Mouse (Mus musculus): ENCODE results near the gene Ufc1. TPM values are rescaled to one million over a fixed set of nuclear protein-coding genes. Genes with fewer than 3 reads are reported as not detected.
A peak's percentile ranks its signal among the peaks of the same experiment; 100 is the strongest.

Gene Ufc1
- polyA plus RNA-seq, 1 experiment from 2014 or later, result 84.1 TPM

GRCm38 (mm10) chr1:171269848-171270572 lies 24.8 kb downstream of the Ufc1 start, which contains the start of gene B4galt3:
TSS of gene B4galt3 (plus strand) at chr1:171270328.
- peak; percentile 95 for ATAC-seq (ENCODE audit: insufficient number of reproducible peaks, low FRiP score)
- Histone ChIP-seq H3K4me1 (replicated peaks) (peaks cover 12% of the 10 kb centered on the region), H3K36me3 (peaks cover 33% of the 10 kb centered on the region), H3K9ac (peak within 1 kb of the TSS; percentile 88), H3K4me3 (peak within 1 kb of the TSS; percentile 85), H3K4me2 (peak within 1 kb of the TSS; percentile 95), H3K9me3 (replicated peaks) (no peaks in the 10 kb centered on the region), H3K27me3 (replicated peaks) (no peaks in the 10 kb centered on the region), H3K27ac (ENCODE audit: poor library complexity, severe bottlenecking) (peak within 1 kb of the TSS; percentile 43)
- 3% methylated on average over 36 of the region's 36 CpGs for WGBS

GRCm38 (mm10) chr1:171268341-171268740 lies 26.5 kb downstream of the Ufc1 start:
- Histone ChIP-seq H3K9me3 (replicated peaks) (no peaks in the 10 kb centered on the region), H3K4me1 (replicated peaks) (peaks cover 18% of the 10 kb centered on the region), H3K27me3 (replicated peaks) (no peaks in the 10 kb centered on the region), H3K36me3 (peaks cover 16% of the 10 kb centered on the region), H3K27ac (ENCODE audit: poor library complexity, severe bottlenecking) (no peak overlapping the region), H3K4me3 (no peak overlapping the region), H3K9ac (no peak overlapping the region), H3K4me2 (no peak overlapping the region)
- 51% methylated on average over 1 of the region's 1 CpGs for WGBS
- ATAC-seq (ENCODE audit: insufficient number of reproducible peaks, low FRiP score), result no peak

- Histone ChIP-seq H3K9ac (no peak overlapping the region; the same call in 1 of the 2 replicates), H3K9me3 (replicated peaks) (no peaks in the 10 kb centered on the region), H3K27ac (ENCODE audit: poor library complexity, severe bottlenecking) (peak overlapping the region; percentile 59), H3K36me3 (no peaks in the 10 kb centered on the region), H3K27me3 (replicated peaks) (no peaks in the 10 kb centered on the region), H3K4me1 (replicated peaks) (peaks cover 23% of the 10 kb centered on the region), H3K4me2 (0 out of 2 replicates have a peak overlapping the region, but pooled peaks have one; percentile 13), H3K4me3 (no peak overlapping the region)
- 50% methylated on average over 4 of the region's 4 CpGs for WGBS
- ATAC-seq (ENCODE audit: insufficient number of reproducible peaks, low FRiP score), result no peak
Measured at GRCm38 (mm10) chr1:171265971-171266744, 28.7 kb downstream of the Ufc1 start.

GRCm38 (mm10) chr1:171263666-171264461 lies 31.0 kb downstream of the Ufc1 start:
- no peaks in the 10 kb centered on the region for H3K27me3 ChIP-seq (replicated peaks)
- peak overlapping the region; percentile 87 for H3K27ac ChIP-seq (ENCODE audit: poor library complexity, severe bottlenecking)
- H3K36me3 ChIP-seq, result no peaks in the 10 kb centered on the region
- H3K9ac ChIP-seq, result no peak overlapping the region
- H3K4me2 ChIP-seq, result no peak overlapping the region
- no peak for ATAC-seq (ENCODE audit: insufficient number of reproducible peaks, low FRiP score)
- 74% methylated on average over 3 of the region's 3 CpGs for WGBS
- peaks cover 19% of the 10 kb centered on the region for H3K4me1 ChIP-seq (replicated peaks)
- no peaks in the 10 kb centered on the region for H3K9me3 ChIP-seq (replicated peaks)
- H3K4me3 ChIP-seq, result no peak overlapping the region

GRCm38 (mm10) chr1:171263185-171263611 lies 31.6 kb downstream of the Ufc1 start:
- Histone ChIP-seq H3K4me2 (peak overlapping the region; percentile 66), H3K9me3 (replicated peaks) (no peaks in the 10 kb centered on the region), H3K27me3 (replicated peaks) (0 out of 2 replicates have a peak, but pooled peaks cover 3% of the 10 kb centered on the region), H3K4me1 (replicated peaks) (peaks cover 19% of the 10 kb centered on the region), H3K36me3 (peaks cover 3% of the 10 kb centered on the region; the same call in 1 of the 2 replicates), H3K4me3 (peak overlapping the region; percentile 30), H3K9ac (0 out of 2 replicates have a peak overlapping the region, but pooled peaks have one; percentile 36), H3K27ac (ENCODE audit: poor library complexity, severe bottlenecking) (peak overlapping the region; percentile 87)
- WGBS, result 0% methylated on average over 2 of the region's 2 CpGs
- peak; percentile 74 for ATAC-seq (ENCODE audit: insufficient number of reproducible peaks, low FRiP score)

- Histone ChIP-seq H3K36me3 (peaks cover 3% of the 10 kb centered on the region; the same call in 1 of the 2 replicates), H3K9me3 (replicated peaks) (no peaks in the 10 kb centered on the region), H3K4me3 (peak overlapping the region; percentile 30), H3K4me2 (peak overlapping the region; percentile 66), H3K4me1 (replicated peaks) (peaks cover 19% of the 10 kb centered on the region), H3K9ac (0 out of 2 replicates have a peak overlapping the region, but pooled peaks have one; percentile 29), H3K27me3 (replicated peaks) (0 out of 2 replicates have a peak, but pooled peaks cover 3% of the 10 kb centered on the region), H3K27ac (ENCODE audit: poor library complexity, severe bottlenecking) (peak overlapping the region; percentile 87)
- ATAC-seq (ENCODE audit: insufficient number of reproducible peaks, low FRiP score), result peak; percentile 72
- WGBS, result 2% methylated on average over 8 of the region's 8 CpGs
Measured at GRCm38 (mm10) chr1:171262594-171263130, 32.2 kb downstream of the Ufc1 start.

- WGBS, result 63% methylated on average over 3 of the region's 3 CpGs
- 0 out of 2 replicates have a peak, but pooled peaks cover 6% of the 10 kb centered on the region for H3K27me3 ChIP-seq (replicated peaks)
- H3K4me1 ChIP-seq (replicated peaks), result peaks cover 19% of the 10 kb centered on the region
- H3K4me2 ChIP-seq, result no peak overlapping the region
- no peak for ATAC-seq (ENCODE audit: insufficient number of reproducible peaks, low FRiP score)
- no peak overlapping the region for H3K4me3 ChIP-seq
- H3K36me3 ChIP-seq, result peaks cover 3% of the 10 kb centered on the region; the same call in 1 of the 2 replicates
- H3K9me3 ChIP-seq (replicated peaks), result no peaks in the 10 kb centered on the region
- H3K9ac ChIP-seq, result no peak overlapping the region
- no peak overlapping the region for H3K27ac ChIP-seq (ENCODE audit: poor library complexity, severe bottlenecking)
Measured at GRCm38 (mm10) chr1:171260316-171260715, 34.5 kb downstream of the Ufc1 start.

GRCm38 (mm10) chr1:171258921-171259320 lies 35.9 kb downstream of the Ufc1 start:
- Histone ChIP-seq H3K9me3 (replicated peaks) (no peaks in the 10 kb centered on the region), H3K27ac (ENCODE audit: poor library complexity, severe bottlenecking) (no peak overlapping the region), H3K4me3 (no peak overlapping the region), H3K36me3 (peaks cover 3% of the 10 kb centered on the region; the same call in 1 of the 2 replicates), H3K27me3 (replicated peaks) (0 out of 2 replicates have a peak, but pooled peaks cover 6% of the 10 kb centered on the region), H3K9ac (0 out of 2 replicates have a peak overlapping the region, but pooled peaks have one; percentile 1), H3K4me1 (replicated peaks) (peaks cover 19% of the 10 kb centered on the region), H3K4me2 (peak overlapping the region; percentile 11; the same call in 1 of the 2 replicates)
- no peak for ATAC-seq (ENCODE audit: insufficient number of reproducible peaks, low FRiP score)
- 59% methylated on average over 17 of the region's 17 CpGs for WGBS

- ATAC-seq (ENCODE audit: insufficient number of reproducible peaks, low FRiP score), result no peak
- Histone ChIP-seq H3K9ac (no peak overlapping the region), H3K4me3 (no peak overlapping the region), H3K9me3 (replicated peaks) (no peaks in the 10 kb centered on the region), H3K4me1 (replicated peaks) (peaks cover 11% of the 10 kb centered on the region), H3K4me2 (no peak overlapping the region), H3K36me3 (peaks cover 3% of the 10 kb centered on the region; the same call in 1 of the 2 replicates), H3K27me3 (replicated peaks) (0 out of 2 replicates have a peak, but pooled peaks cover 8% of the 10 kb centered on the region), H3K27ac (ENCODE audit: poor library complexity, severe bottlenecking) (no peak overlapping the region)
- 76% methylated on average over 9 of the region's 9 CpGs for WGBS
Measured at GRCm38 (mm10) chr1:171257781-171258180, 37.0 kb downstream of the Ufc1 start.

- no peak overlapping the region for H3K4me3 ChIP-seq
- H3K4me2 ChIP-seq, result no peak overlapping the region
- WGBS, result 62% methylated on average over 15 of the region's 15 CpGs
- no peak overlapping the region for H3K9ac ChIP-seq
- no peaks in the 10 kb centered on the region for H3K9me3 ChIP-seq (replicated peaks)
- ATAC-seq (ENCODE audit: insufficient number of reproducible peaks, low FRiP score), result no peak
- H3K36me3 ChIP-seq, result peaks cover 3% of the 10 kb centered on the region; the same call in 1 of the 2 replicates
- no peak overlapping the region for H3K27ac ChIP-seq (ENCODE audit: poor library complexity, severe bottlenecking)
- H3K4me1 ChIP-seq (replicated peaks), result peaks cover 13% of the 10 kb centered on the region
- H3K27me3 ChIP-seq (replicated peaks), result 0 out of 2 replicates have a peak, but pooled peaks cover 8% of the 10 kb centered on the region
Measured at GRCm38 (mm10) chr1:171256937-171257548, 37.8 kb downstream of the Ufc1 start.

Data from heart, embryonic 12.5 days (tissue).